9 mouse cellular contexts compared by ENCODE assay signal in the genomic region with DNA sequence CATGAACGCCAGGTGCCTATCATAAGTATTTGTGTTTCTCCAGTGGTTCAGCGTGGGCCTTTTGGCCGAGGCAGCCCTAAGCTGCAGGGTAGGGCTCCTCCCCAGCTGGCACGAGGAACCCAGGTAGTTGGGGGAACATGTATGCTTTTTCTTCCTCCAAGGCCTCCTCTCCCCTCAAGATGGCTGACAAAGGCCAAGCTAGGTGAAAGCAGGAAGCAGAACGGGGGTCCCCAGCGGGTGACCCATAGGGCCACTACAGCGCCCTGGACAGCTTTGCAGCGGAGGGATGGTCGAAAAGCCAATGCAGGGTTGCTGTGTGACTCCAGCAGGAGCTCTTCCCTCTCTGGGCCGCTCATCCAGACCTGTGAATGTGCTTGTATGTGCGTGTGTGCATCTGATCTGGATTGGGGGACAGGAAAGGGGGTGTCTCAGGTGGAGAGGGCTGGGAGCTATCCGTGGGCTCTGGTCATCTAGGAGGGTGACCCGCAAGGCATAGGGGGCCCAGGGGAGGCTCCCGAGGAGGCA. TPM values are rescaled to one million over a fixed set of nuclear protein-coding genes. Genes with fewer than 3 reads are reported as not detected.
A peak's percentile ranks its signal among the peaks of the same experiment; 100 is the strongest.
DNase-seq lines count a peak whose midpoint lies in the region; ATAC-seq and TF ChIP-seq lines count a peak whose summit lies in the region.
"Had no signal": no experiment of that assay in that cellular context is flagged by ENCODE, and none has a peak within 500 bp of the region (broad histone marks: within the 10 kb centered on the region; RNA-seq: fewer than 3 reads in every experiment).

No protein-coding gene starts in this region.

- no peak for TF ChIP-seq CTCF in testis, adult 2 months (IDR thresholded peaks at IDR 0.05; ENCODE audit: control insufficient read depth, insufficient read depth, insufficient replicate concordance, low read depth, low read length)

- H3K27ac ChIP-seq in testis, adult 2 months (ENCODE audit: control insufficient read depth, insufficient read depth, low read depth, low read length): no peak overlapping the region
- H3K27ac ChIP-seq in limb, embryonic 14.5 days (replicated peaks; ENCODE audit: low read depth, low read length): no peak overlapping the region
- no peak overlapping the region for H3K27ac ChIP-seq in stomach, embryonic 14.5 days (ENCODE audit: low read length)

- H3K36me3 ChIP-seq in testis, adult 2 months (ENCODE audit: control insufficient read depth, insufficient read depth, low read length): no peaks in the 10 kb centered on the region
- no peaks in the 10 kb centered on the region for H3K36me3 ChIP-seq in limb, embryonic 14.5 days (ENCODE audit: control insufficient read depth, insufficient read depth, low read length)
- H3K36me3 ChIP-seq in stomach, embryonic 14.5 days (ENCODE audit: control insufficient read depth, insufficient read depth, low read length): no peaks in the 10 kb centered on the region

- WGBS in limb, embryonic 14.5 days: 23% methylated on average over 14 of the region's 14 CpGs
- 19% methylated on average over 14 of the region's 14 CpGs for WGBS in stomach, embryonic 14.5 days

- H3K27me3 ChIP-seq in testis, adult 2 months (ENCODE audit: control insufficient read depth, insufficient read depth, low read length): no peaks in the 10 kb centered on the region
- no peaks in the 10 kb centered on the region for H3K27me3 ChIP-seq in limb, embryonic 14.5 days (ENCODE audit: control insufficient read depth, insufficient read depth, low read length)
- H3K27me3 ChIP-seq in stomach, embryonic 14.5 days (ENCODE audit: control insufficient read depth, insufficient read depth, low read length): no peaks in the 10 kb centered on the region

- H3K4me3 ChIP-seq in testis, adult 2 months (ENCODE audit: control insufficient read depth, low read depth, low read length): peak overlapping the region; percentile 91
- peak overlapping the region; percentile 78 for H3K4me3 ChIP-seq in limb, embryonic 14.5 days (replicated peaks; ENCODE audit: low read length)
- peak overlapping the region; percentile 78 for H3K4me3 ChIP-seq in stomach, embryonic 14.5 days (ENCODE audit: low read depth, low read length)

- no peaks in the 10 kb centered on the region for H3K9me3 ChIP-seq in limb, embryonic 14.5 days (ENCODE audit: control insufficient read depth, low read length)
- no peaks in the 10 kb centered on the region for H3K9me3 ChIP-seq in stomach, embryonic 14.5 days (ENCODE audit: control insufficient read depth, low read depth, low read length)

- H3K9ac ChIP-seq in limb, embryonic 14.5 days (ENCODE audit: low read depth, low read length, severe bottlenecking): peak overlapping the region; percentile 77
- H3K9ac ChIP-seq in stomach, embryonic 14.5 days (replicated peaks; ENCODE audit: low read depth, low read length): peak overlapping the region; percentile 74

- ATAC-seq in cerebellum, adult (ENCODE audit: insufficient number of reproducible peaks, low FRiP score, low TSS enrichment): peak; percentile 18; the same call in 1 of the 2 replicates
- ATAC-seq in limb, embryonic 14.5 days (ENCODE audit: low FRiP score, low read depth): peak; percentile 33
- ATAC-seq in stomach, embryonic 14.5 days (ENCODE audit: insufficient number of reproducible peaks, insufficient read depth, low FRiP score, low read depth): no peak

- H3K4me1 ChIP-seq in testis, adult 2 months (ENCODE audit: control insufficient read depth, insufficient read depth, low read length): peaks cover 14% of the 10 kb centered on the region
- peaks cover 8% of the 10 kb centered on the region; the same call in 1 of the 2 replicates for H3K4me1 ChIP-seq in limb, embryonic 14.5 days (ENCODE audit: control insufficient read depth, insufficient read depth, low read length)
- peaks cover 10% of the 10 kb centered on the region; the same call in 1 of the 2 replicates for H3K4me1 ChIP-seq in stomach, embryonic 14.5 days (ENCODE audit: control insufficient read depth, insufficient read depth, low read length)

- no peak for TF ChIP-seq POLR2A in testis, adult 2 months (IDR thresholded peaks at IDR 0.05; ENCODE audit: control insufficient read depth, low read depth, low read length)
- TF ChIP-seq POLR2A in limb, embryonic 14.5 days (IDR thresholded peaks at IDR 0.05; ENCODE audit: borderline replicate concordance, extremely low read depth, insufficient read depth, insufficient read length): no peak

- no peak for DNase-seq in cerebellum, adult 9-10 months
- DNase-seq in testis, postnatal 14 days (ENCODE audit: low spot score): no peak
- no peak for DNase-seq in limb, embryonic 14.5 days (ENCODE audit: low spot score)
- DNase-seq in left cerebral cortex, adult 9 months (ENCODE audit: low spot score in 2 of 2): no peak
- no peak for DNase-seq in left cerebral cortex, adult 8-10 months (ENCODE audit: low spot score in 2 of 2)

- peak overlapping the region; percentile 87 for H3K4me2 ChIP-seq in limb, embryonic 14.5 days (replicated peaks; ENCODE audit: low read depth, low read length, severe bottlenecking)
- peak overlapping the region; percentile 94 for H3K4me2 ChIP-seq in stomach, embryonic 14.5 days (replicated peaks; ENCODE audit: low read depth, low read length)

RNA-seq across cellular contexts. Expression of a gene that starts 0.4 kb away (rescaled TPM):
- polyA plus RNA-seq in testis, adult 2 months (2012; rRNA removed): 2.4 and 2.9 TPM in 2 replicates
- polyA plus RNA-seq in limb, embryonic 14.5 days (2012; rRNA removed): 6.6 and 8.1 TPM in 2 replicates
- polyA plus RNA-seq in limb, embryonic 14.5 days (2014; fragmentation: Nextera tagmentation; extraction: Ambion mirVana): 7.3 and 8.3 TPM in 2 replicates
- 10.6 and 12.8 TPM in 2 replicates for polyA plus RNA-seq in stomach, embryonic 14.5 days (2014; fragmentation: Nextera tagmentation; extraction: Ambion mirVana)
- total RNA-seq in left cerebral cortex, adult 8-10 months (2022): 1 to 10 TPM in 3 of 4 experiments, under 1 TPM in 1; 0.57 to 1.5 (median 1.0) TPM

RNA-seq across cellular contexts. Expression of a gene that starts 16.3 kb away (rescaled TPM):
- 5.0 and 5.2 TPM in 2 replicates for polyA plus RNA-seq in testis, adult 2 months (2012; rRNA removed)
- polyA plus RNA-seq in limb, embryonic 14.5 days (2012; rRNA removed): 28.6 and 34.4 TPM in 2 replicates
- 70.4 and 75.5 TPM in 2 replicates for polyA plus RNA-seq in limb, embryonic 14.5 days (2014; fragmentation: Nextera tagmentation; extraction: Ambion mirVana)
- 70.2 and 70.4 TPM in 2 replicates for polyA plus RNA-seq in stomach, embryonic 14.5 days (2014; fragmentation: Nextera tagmentation; extraction: Ambion mirVana)
- total RNA-seq in left cerebral cortex, adult 8-10 months (2022): 10 to 100 TPM; 26.1 to 31.6 (median 28.6) TPM

RNA-seq across cellular contexts. Expression of a gene that starts 47.6 kb away (rescaled TPM):
- polyA plus RNA-seq in testis, adult 2 months (2012; rRNA removed): 1.1 and 1.2 TPM in 2 replicates
- 0.06 and 0.10 TPM in 2 replicates for polyA plus RNA-seq in limb, embryonic 14.5 days (2012; rRNA removed)
- 0.08 and 0.10 TPM in 2 replicates for polyA plus RNA-seq in limb, embryonic 14.5 days (2014; fragmentation: Nextera tagmentation; extraction: Ambion mirVana)
- 0.16 TPM in 1 of 2 replicates, not detected in the other for polyA plus RNA-seq in stomach, embryonic 14.5 days (2014; fragmentation: Nextera tagmentation; extraction: Ambion mirVana)
- not detected for total RNA-seq in left cerebral cortex, adult 8-10 months (2022)
- total RNA-seq: hematopoietic stem cell, adult 5-6 weeks had no signal
